ENCODE assay signal across 9 mouse cellular contexts in genomic region chr7:81212261-81212681, GRCm38 (mm10). TPM values are rescaled to one million over a fixed set of nuclear protein-coding genes. Genes with fewer than 3 reads are reported as not detected.
DNase-seq lines count a peak whose midpoint lies in the region; ATAC-seq and TF ChIP-seq lines count a peak whose summit lies in the region.
"Had no signal": no experiment of that assay in that cellular context is flagged by ENCODE, and none has a peak within 500 bp of the region (broad histone marks: within the 10 kb centered on the region; RNA-seq: fewer than 3 reads in every experiment).

No protein-coding gene starts in this region.

- H3K4me3 ChIP-seq in embryonic fibroblast, embryonic 13.5 days (ENCODE audit: insufficient read depth, low read length) = peak overlapping the region; percentile 30; the same call in 1 of the 2 replicates
- peak overlapping the region; percentile 64 for H3K4me3 ChIP-seq in heart, postnatal 0 days (ENCODE audit: low read depth, low read length)

- H3K36me3 ChIP-seq in heart, postnatal 0 days (replicated peaks; ENCODE audit: control insufficient read depth, insufficient read depth, low read length) = no peaks in the 10 kb centered on the region
- H3K36me3 ChIP-seq: G1E had no signal

- TF ChIP-seq CTCF in embryonic fibroblast, embryonic 13.5 days (IDR thresholded peaks at IDR 0.05; ENCODE audit: borderline replicate concordance, insufficient read depth, low read length) = no peak
- TF ChIP-seq CTCF in heart, postnatal 0 days (IDR thresholded peaks at IDR 0.05; ENCODE audit: low read depth) = no peak

- WGBS in heart, postnatal 0 days = under 1% methylated on average over 22 of the region's 22 CpGs

- peak overlapping the region; percentile 58 for H3K4me2 ChIP-seq in heart, postnatal 0 days (ENCODE audit: low read depth, low read length)

- peak; percentile 72 for ATAC-seq in heart, postnatal 0 days (ENCODE audit: insufficient read depth, low read depth)

- no peaks in the 10 kb centered on the region for H3K4me1 ChIP-seq in embryonic fibroblast, embryonic 13.5 days (ENCODE audit: control insufficient read depth, insufficient read depth, low read length)
- peaks cover 5% of the 10 kb centered on the region; the same call in 1 of the 2 replicates for H3K4me1 ChIP-seq in heart, postnatal 0 days (ENCODE audit: control insufficient read depth, insufficient read depth)

- TF ChIP-seq EP300 in heart, postnatal 0 days (IDR thresholded peaks at IDR 0.05; ENCODE audit: low read depth) = peak; percentile 50; the same call in 1 of the 2 replicates

- H3K27me3 ChIP-seq in heart, postnatal 0 days (ENCODE audit: control insufficient read depth, insufficient read depth, low read length) = 0 out of 2 replicates have a peak, but pooled peaks cover 2% of the 10 kb centered on the region

- DNase-seq in left cerebral cortex, adult 11 months (ENCODE audit: low spot score) = peak; percentile 13
- DNase-seq in left cerebral cortex, adult 9 months (ENCODE audit: low spot score in 2 of 2) = no peak
- peak; percentile 72 for DNase-seq in heart, postnatal 0 days (ENCODE audit: low spot score)
- DNase-seq in kidney, postnatal 10 days = peak; percentile 85
- DNase-seq in lung, postnatal 36 days = peak; percentile 76
- DNase-seq in ovary, postnatal 14 days (ENCODE audit: low spot score) = peak; percentile 34
- peak; percentile 75 for DNase-seq in thymus, postnatal 4 days

- no peak for TF ChIP-seq POLR2A in embryonic fibroblast, embryonic 13.5 days (IDR thresholded peaks at IDR 0.05; ENCODE audit: low read depth, low read length)

- H3K9ac ChIP-seq in heart, postnatal 0 days (replicated peaks; ENCODE audit: low read depth, low read length) = peak overlapping the region; percentile 52; the same call in 1 of the 2 replicates

- no peak overlapping the region for H3K27ac ChIP-seq in embryonic fibroblast, embryonic 13.5 days (ENCODE audit: insufficient read depth, low read length)
- peak overlapping the region; percentile 82 for H3K27ac ChIP-seq in heart, postnatal 0 days (ENCODE audit: low read depth)

- no peaks in the 10 kb centered on the region for H3K9me3 ChIP-seq in heart, postnatal 0 days (replicated peaks; ENCODE audit: control insufficient read depth, low read length)

RNA-seq across cellular contexts. Expression of gene Pde8a, which starts 1.1 kb away (rescaled TPM):
- 20.8 and 30.6 TPM in 2 replicates for polyA plus RNA-seq in embryonic fibroblast, embryonic 13.5 days (2011; ENCODE audit: insufficient read length, low read depth, missing spikeins)
- 6.9 and 9.6 TPM in 2 replicates for total RNA-seq in heart, postnatal 0 days (2014; rRNA removed; ENCODE audit: low replicate concordance)
- 4.2 and 4.5 TPM in 2 replicates for polyA plus RNA-seq in heart, postnatal 0 days (2015; fragmentation: Nextera tagmentation; extraction: Ambion mirVana)
- polyA plus RNA-seq: G1E had no signal

Comparison
In these comparisons a context has a peak if more than half of its experiments do, and no peak if none do; other contexts are left out.
1. DNase-seq: peak in left cerebral cortex, adult 11 months (single experiment), heart, postnatal 0 days (single experiment), kidney, postnatal 10 days (single experiment), lung, postnatal 36 days (single experiment), ovary, postnatal 14 days (single experiment) and thymus, postnatal 4 days (single experiment); none in left cerebral cortex, adult 9 months (0 of 2).